Mouse (Mus musculus) E14TG2a.4 (cell line): ENCODE measurements around the gene Gm49342.

ENCODE experiments used
- CTCF ChIP-seq: conservative IDR thresholded peaks from 2 replicates; pipeline ENCODE4 v1.5.1; 2014; ENCODE audit warnings: low read length
- NANOG ChIP-seq: IDR thresholded peaks from 2 replicates; pipeline ENCODE4 v1.6.1; 2014; ENCODE audit warnings: borderline replicate concordance, low read length, mixed read lengths

- TF ChIP-seq CTCF, result no peak
- TF ChIP-seq NANOG, result no peak
These were observed 37.5 kb downstream of the Gm49342 start for GRCm38 (mm10) chr14:50981837-50982236.
